Mouse (Mus musculus) embryonic facial prominence, embryonic 14.5 days (tissue): ENCODE results near the gene Sphk1. TPM values are rescaled to one million over a fixed set of nuclear protein-coding genes. Genes with fewer than 3 reads are reported as not detected.
A peak's percentile ranks its signal among the peaks of the same experiment; 100 is the strongest.

Experiments used
- ATAC-seq: fragments of 200-750 bp; cut with Nextera tagmentation; 2 replicates; pipeline ENCODE4 v1.8.0; 2017; ENCODE audit warnings: low read depth, moderate number of reproducible peaks, moderate TSS enrichment
- DNase-seq: peaks from one replicate; pipeline ENCODE4 v3.0.0-alpha.2; 2015; ENCODE audit warnings: low spot score
- H3K27ac ChIP-seq: fragments of 300-500 bp; sonication (generic); replicated peaks from 2 replicates; pipeline ENCODE4 v1.5.1; 2014; ENCODE audit warnings: low read depth, mild to moderate bottlenecking, low read length, moderate library complexity
- H3K27me3 ChIP-seq: fragments of 300-500 bp; sonication (generic); replicated peaks from 2 replicates; pipeline ENCODE4 v1.6.1; 2014; ENCODE audit warnings: low read length; ENCODE audit not compliant: control insufficient read depth, insufficient read depth
- H3K36me3 ChIP-seq: fragments of 300-500 bp; sonication (generic); 2 replicates; pipeline ENCODE4 v1.6.1; 2014; ENCODE audit warnings: low read length, mixed read lengths; ENCODE audit not compliant: control insufficient read depth, insufficient read depth
- H3K4me1 ChIP-seq: fragments of 300-500 bp; sonication (generic); 2 replicates; pipeline ENCODE4 v1.6.1; 2014; ENCODE audit warnings: antibody characterized with exemption, low read length; ENCODE audit not compliant: control insufficient read depth, insufficient read depth
- H3K4me2 ChIP-seq: fragments of 300-500 bp; sonication (generic); 2 replicates; pipeline ENCODE4 v1.6.1; 2014; ENCODE audit warnings: low read depth, mild to moderate bottlenecking, low read length, moderate library complexity, mixed read lengths
- H3K4me3 ChIP-seq: fragments of 300-500 bp; sonication (generic); 2 replicates; pipeline ENCODE4 v1.5.1; 2014; ENCODE audit warnings: low read depth, mild to moderate bottlenecking, low read length
- H3K9ac ChIP-seq: fragments of 300-500 bp; sonication (generic); 2 replicates; pipeline ENCODE4 v1.6.1; 2014; ENCODE audit warnings: low read depth, mild to moderate bottlenecking, low read length, moderate library complexity, mixed read lengths
- H3K9me3 ChIP-seq: fragments of 300-500 bp; sonication (generic); 2 replicates; pipeline ENCODE4 v1.6.1; 2016; ENCODE audit warnings: low read length; ENCODE audit not compliant: control insufficient read depth
- WGBS: fragments of 180-500 bp; shearing (Covaris S2); extraction: QIAGEN DNeasy Blood & Tissue Kit; methylation state at CpG from one replicate; pipeline ENCODE4 v1.1.7; 2014; 5-methylcytosine and 5-hydroxymethylcytosine counted together
- polyA plus RNA-seq: library from polyadenylated mRNA; unstranded; fragments of >200 nt; fragmentation: Nextera tagmentation; extraction: Ambion mirVana; gene quantifications from 2 replicates; pipeline ENCODE4 v1.2.1, GENCODE M21; 2014

Gene Sphk1
- polyA plus RNA-seq, 1 experiment from 2014 or later, result 7.8 TPM

GRCm38 (mm10) chr11:116513531-116514038, 17.1 kb upstream of the Sphk1 start:
- H3K4me2 ChIP-seq, result no peak overlapping the region
- no peaks in the 10 kb centered on the region for H3K27me3 ChIP-seq
- H3K9me3 ChIP-seq, result no peaks in the 10 kb centered on the region
- 62% methylated on average over 4 of the region's 4 CpGs for WGBS
- peaks cover 9% of the 10 kb centered on the region; the same call in 1 of the 2 replicates for H3K4me1 ChIP-seq
- DNase-seq (no peak), ATAC-seq (peak; percentile 24; the same call in 1 of the 2 replicates)
- H3K4me3 ChIP-seq, result no peak overlapping the region
- H3K27ac ChIP-seq, result no peak overlapping the region
- H3K36me3 ChIP-seq, result no peaks in the 10 kb centered on the region
- no peak overlapping the region for H3K9ac ChIP-seq

- no peak overlapping the region for H3K27ac ChIP-seq
- 16% methylated on average over 23 of the region's 24 CpGs for WGBS
- ATAC-seq (no peak), DNase-seq (no peak)
- no peak overlapping the region for H3K4me3 ChIP-seq
- H3K4me2 ChIP-seq, result peak overlapping the region; percentile 4; the same call in 1 of the 2 replicates
- no peaks in the 10 kb centered on the region for H3K27me3 ChIP-seq
- H3K9me3 ChIP-seq, result no peaks in the 10 kb centered on the region
- no peak overlapping the region for H3K9ac ChIP-seq
- H3K4me1 ChIP-seq, result peaks cover 5% of the 10 kb centered on the region; the same call in 1 of the 2 replicates
- no peaks in the 10 kb centered on the region for H3K36me3 ChIP-seq
These were observed 15.2 kb upstream of the Sphk1 start for GRCm38 (mm10) chr11:116515330-116516020.

GRCm38 (mm10) chr11:116518482-116518881, 12.2 kb upstream of the Sphk1 start:
- 45% methylated on average over 8 of the region's 8 CpGs for WGBS

GRCm38 (mm10) chr11:116521143-116521542, 9.6 kb upstream of the Sphk1 start:
- DNase-seq, result no peak
- Histone ChIP-seq H3K4me3 (no peak overlapping the region), H3K4me1 (peaks cover 24% of the 10 kb centered on the region), H3K27ac (no peak overlapping the region), H3K9ac (no peak overlapping the region), H3K4me2 (no peak overlapping the region), H3K27me3 (no peaks in the 10 kb centered on the region), H3K36me3 (no peaks in the 10 kb centered on the region), H3K9me3 (no peaks in the 10 kb centered on the region)
- 67% methylated on average over 3 of the region's 3 CpGs for WGBS
- ATAC-seq, result no peak

More at GRCm38 (mm10) chr11:116518482-116518881, 12.2 kb upstream of the Sphk1 start:
- peak; percentile 81 for DNase-seq
- Histone ChIP-seq H3K9me3 (no peaks in the 10 kb centered on the region), H3K4me1 (peaks cover 14% of the 10 kb centered on the region), H3K27me3 (no peaks in the 10 kb centered on the region), H3K27ac (peak overlapping the region; percentile 28; the same call in 1 of the 2 replicates), H3K4me2 (no peak overlapping the region), H3K4me3 (no peak overlapping the region), H3K9ac (no peak overlapping the region), H3K36me3 (no peaks in the 10 kb centered on the region)
- ATAC-seq, result peak; percentile 62

- H3K9ac ChIP-seq, result no peak overlapping the region
- no peak overlapping the region for H3K4me2 ChIP-seq
- peaks cover 24% of the 10 kb centered on the region for H3K4me1 ChIP-seq
- ATAC-seq (no peak), DNase-seq (no peak)
- H3K36me3 ChIP-seq, result no peaks in the 10 kb centered on the region
- WGBS, result 81% methylated on average over 3 of the region's 3 CpGs
- H3K27me3 ChIP-seq, result no peaks in the 10 kb centered on the region
- H3K9me3 ChIP-seq, result no peaks in the 10 kb centered on the region
- no peak overlapping the region for H3K27ac ChIP-seq
- no peak overlapping the region for H3K4me3 ChIP-seq
These were observed 8.7 kb upstream of the Sphk1 start for GRCm38 (mm10) chr11:116522046-116522445.

- peak overlapping the region; percentile 87 for H3K27ac ChIP-seq
- no peak overlapping the region for H3K4me3 ChIP-seq
- ATAC-seq (peak; percentile 20; the same call in 1 of the 2 replicates), DNase-seq (peak; percentile 60)
- H3K4me2 ChIP-seq, result 0 out of 2 replicates have a peak overlapping the region, but pooled peaks have one; percentile 12
- WGBS, result 34% methylated on average over 16 of the region's 16 CpGs
- H3K36me3 ChIP-seq, result no peaks in the 10 kb centered on the region
- H3K9me3 ChIP-seq, result no peaks in the 10 kb centered on the region
- H3K9ac ChIP-seq, result peak overlapping the region; percentile 14; the same call in 1 of the 2 replicates
- H3K27me3 ChIP-seq, result no peaks in the 10 kb centered on the region
- peaks cover 20% of the 10 kb centered on the region for H3K4me1 ChIP-seq
These were observed 7.6 kb upstream of the Sphk1 start for GRCm38 (mm10) chr11:116522886-116523698.

GRCm38 (mm10) chr11:116523699-116524189, 7.0 kb upstream of the Sphk1 start:
- Histone ChIP-seq H3K27me3 (no peaks in the 10 kb centered on the region), H3K27ac (peak overlapping the region; percentile 87), H3K4me3 (no peak overlapping the region), H3K36me3 (no peaks in the 10 kb centered on the region), H3K4me1 (peaks cover 19% of the 10 kb centered on the region), H3K4me2 (no peak overlapping the region), H3K9ac (no peak overlapping the region), H3K9me3 (no peaks in the 10 kb centered on the region)
- peak; percentile 83 for ATAC-seq
- DNase-seq, result peak; percentile 82
- 44% methylated on average over 5 of the region's 5 CpGs for WGBS

GRCm38 (mm10) chr11:116528636-116529320, 1.9 kb upstream of the Sphk1 start:
- ATAC-seq (no peak), DNase-seq (no peak)
- Histone ChIP-seq H3K27ac (no peak overlapping the region), H3K9me3 (no peaks in the 10 kb centered on the region), H3K27me3 (peaks cover 39% of the 10 kb centered on the region), H3K4me2 (no peak overlapping the region), H3K9ac (no peak overlapping the region), H3K36me3 (no peaks in the 10 kb centered on the region), H3K4me3 (no peak overlapping the region), H3K4me1 (peaks cover 27% of the 10 kb centered on the region)
- 75% methylated on average over 8 of the region's 8 CpGs for WGBS
